Mouse (Mus musculus): ENCODE results near the gene Agt.

Gene Agt

GRCm38 (mm10) chr8:124555113-124555750, 14.3 kb downstream of the Agt start:
- DNase-seq (ENCODE audit: low spot score) = no peak

GRCm38 (mm10) chr8:124551011-124551661, 18.4 kb downstream of the Agt start:
- DNase-seq (ENCODE audit: low spot score) = no peak

GRCm38 (mm10) chr8:124548187-124548586, 21.3 kb downstream of the Agt start:
- no peak for DNase-seq (ENCODE audit: low spot score)

GRCm38 (mm10) chr8:124547269-124547668, 22.2 kb downstream of the Agt start:
- no peak for DNase-seq (ENCODE audit: low spot score)

- no peak for DNase-seq (ENCODE audit: low spot score)
Observed at GRCm38 (mm10) chr8:124546815-124547214, 22.7 kb downstream of the Agt start.

- DNase-seq (ENCODE audit: low spot score) = no peak
Observed at GRCm38 (mm10) chr8:124546371-124546770, 23.1 kb downstream of the Agt start.

GRCm38 (mm10) chr8:124543272-124543671, 26.2 kb downstream of the Agt start:
- DNase-seq (ENCODE audit: low spot score) = no peak

GRCm38 (mm10) chr8:124542001-124542400, 27.5 kb downstream of the Agt start:
- DNase-seq (ENCODE audit: low spot score) = no peak

GRCm38 (mm10) chr8:124540906-124541305, 28.6 kb downstream of the Agt start:
- no peak for DNase-seq (ENCODE audit: low spot score)

- DNase-seq (ENCODE audit: low spot score) = no peak
Observed at GRCm38 (mm10) chr8:124535451-124535850, 34.1 kb downstream of the Agt start.

- DNase-seq (ENCODE audit: low spot score) = no peak
Observed at GRCm38 (mm10) chr8:124532626-124533025, 36.9 kb downstream of the Agt start.

- DNase-seq (ENCODE audit: low spot score) = no peak
Observed at GRCm38 (mm10) chr8:124530996-124531395, 38.5 kb downstream of the Agt start.

GRCm38 (mm10) chr8:124530556-124530955, 39.0 kb downstream of the Agt start:
- DNase-seq (ENCODE audit: low spot score) = no peak

GRCm38 (mm10) chr8:124530076-124530475, 39.4 kb downstream of the Agt start:
- DNase-seq (ENCODE audit: low spot score) = no peak

- no peak for DNase-seq (ENCODE audit: low spot score)
Observed at GRCm38 (mm10) chr8:124526261-124526660, 43.2 kb downstream of the Agt start.

- DNase-seq (ENCODE audit: low spot score) = no peak
Observed at GRCm38 (mm10) chr8:124521946-124522345, 47.6 kb downstream of the Agt start.

GRCm38 (mm10) chr8:124520249-124521080, 49.0 kb downstream of the Agt start, which contains the start of gene Cog2:
Gene Cog2, plus strand, starts transcription at chr8:124520767.
- DNase-seq (ENCODE audit: low spot score) = peak; percentile 97

- no peak for DNase-seq (ENCODE audit: low spot score)
Observed at GRCm38 (mm10) chr8:124517142-124517541, 52.4 kb downstream of the Agt start.

- no peak for DNase-seq (ENCODE audit: low spot score)
Observed at GRCm38 (mm10) chr8:124516525-124516924, 53.0 kb downstream of the Agt start.

- no peak for DNase-seq (ENCODE audit: low spot score)
Observed at GRCm38 (mm10) chr8:124516039-124516438, 53.5 kb downstream of the Agt start.

- no peak for DNase-seq (ENCODE audit: low spot score)
Observed at GRCm38 (mm10) chr8:124509156-124509555, 60.4 kb downstream of the Agt start.

GRCm38 (mm10) chr8:124508321-124508695, 61.2 kb downstream of the Agt start:
- DNase-seq (ENCODE audit: low spot score) = no peak
